ENCODE assay signal across 23 mouse cellular contexts in genomic region chrX:140590142-140590541, GRCm38 (mm10). TPM values are rescaled to one million over a fixed set of nuclear protein-coding genes. Genes with fewer than 3 reads are reported as not detected.
DNase-seq lines count a peak whose midpoint lies in the region; ATAC-seq and TF ChIP-seq lines count a peak whose summit lies in the region.
"Had no signal": no experiment of that assay in that cellular context is flagged by ENCODE, and none has a peak within 500 bp of the region (broad histone marks: within the 10 kb centered on the region; RNA-seq: fewer than 3 reads in every experiment).

No protein-coding gene starts in this region.

- H3K9ac ChIP-seq in midbrain, postnatal 0 days (replicated peaks; ENCODE audit: low read length, poor library complexity, severe bottlenecking) = no peak overlapping the region
- H3K9ac ChIP-seq: forebrain, postnatal 0 days; heart, embryonic 13.5 days; neural tube, embryonic 12.5 days had no signal

- H3K27me3 ChIP-seq in midbrain, postnatal 0 days (ENCODE audit: insufficient read depth, low read length) = peaks cover 15% of the 10 kb centered on the region; the same call in 1 of the 2 replicates
- H3K27me3 ChIP-seq: neural tube, embryonic 12.5 days had no signal

- ATAC-seq in megakaryocyte-erythroid progenitor cell, adult 5-6 weeks (replicated peaks; ENCODE audit: low FRiP score, low TSS enrichment, poor library complexity, severe bottlenecking) = 0 out of 2 replicates have a peak, but pooled peaks have one; percentile 44
- no peak for ATAC-seq in midbrain, postnatal 0 days (ENCODE audit: low FRiP score)
- ATAC-seq: forebrain, postnatal 0 days; intestine, postnatal 0 days had no signal

- 60% methylated on average over 2 of the region's 2 CpGs for WGBS in midbrain, postnatal 0 days

- no peaks in the 10 kb centered on the region for H3K36me3 ChIP-seq in midbrain, postnatal 0 days (ENCODE audit: insufficient read depth, low read length)
- H3K36me3 ChIP-seq: neural tube, embryonic 12.5 days had no signal

- no peaks in the 10 kb centered on the region for H3K4me1 ChIP-seq in midbrain, postnatal 0 days (ENCODE audit: insufficient read depth, low read length)
- H3K4me1 ChIP-seq: heart, embryonic 13.5 days; neural tube, embryonic 12.5 days had no signal

- no peaks in the 10 kb centered on the region for H3K9me3 ChIP-seq in midbrain, postnatal 0 days (ENCODE audit: low read length)
- H3K9me3 ChIP-seq: heart, embryonic 13.5 days; neural tube, embryonic 12.5 days had no signal

- no peak overlapping the region for H3K27ac ChIP-seq in midbrain, postnatal 0 days (ENCODE audit: low read depth, low read length)
- H3K27ac ChIP-seq: heart, embryonic 13.5 days; layer of hippocampus, adult 2 months; neural tube, embryonic 12.5 days had no signal

- H3K4me2 ChIP-seq in midbrain, postnatal 0 days (ENCODE audit: low read depth, low read length, poor library complexity, severe bottlenecking) = no peak overlapping the region
- H3K4me2 ChIP-seq: heart, embryonic 13.5 days; liver, embryonic 11.5 days; neural tube, embryonic 12.5 days had no signal

- DNase-seq in cerebellum, adult 11-12 months = peak; percentile 12
- no peak for DNase-seq in cerebellum, adult 11 months
- peak; percentile 37 for DNase-seq in NIH3T3 (ENCODE audit: low read depth)
- peak; percentile 28 for DNase-seq in cerebellum, adult 9-10 months
- DNase-seq in midbrain, postnatal 0 days (ENCODE audit: low spot score) = no peak
- no peak for DNase-seq in layer of hippocampus, adult 9-11 months
- DNase-seq: forebrain, postnatal 0 days; gastrocnemius, postnatal 14 days; heart, adult 18-20 months; heart, postnatal 14 days; kidney, postnatal 25 days; layer of hippocampus, postnatal 36 days; lung, adult 18-20 months; lung, postnatal 10 days; midbrain, embryonic 14.5 days; retina, postnatal 1 day; right cerebral cortex, postnatal 25 days had no signal

- no peak for TF ChIP-seq CTCF in midbrain, postnatal 0 days (IDR thresholded peaks at IDR 0.05)

- H3K4me3 ChIP-seq in midbrain, postnatal 0 days (ENCODE audit: low read depth, low read length) = no peak overlapping the region
- H3K4me3 ChIP-seq: heart, embryonic 13.5 days; layer of hippocampus, adult 2 months; neural tube, embryonic 12.5 days had no signal

RNA-seq across cellular contexts. Expression of gene Tsc22d3, which starts 10.3 kb away (rescaled TPM):
- total RNA-seq in megakaryocyte-erythroid progenitor cell, adult 5-6 weeks (2014; fragmentation: Nextera tagmentation) = 10.3 and 17.6 TPM in 2 replicates
- total RNA-seq in megakaryocyte-erythroid progenitor cell, adult 5-6 weeks (2017) = 20.5 and 24.5 TPM in 2 replicates
- 104 and 116 TPM in 2 replicates for total RNA-seq in midbrain, postnatal 0 days (2014; rRNA removed)
- polyA plus RNA-seq in midbrain, postnatal 0 days (2015; fragmentation: Nextera tagmentation; extraction: Ambion mirVana) = 105 and 115 TPM in 2 replicates

Comparison
In these comparisons a context has a peak if more than half of its experiments do, and no peak if none do; other contexts are left out.
1. DNase-seq: peak in cerebellum, adult 11-12 months (single experiment), NIH3T3 (single experiment) and cerebellum, adult 9-10 months (single experiment); none in cerebellum, adult 11 months (single experiment), midbrain, postnatal 0 days (single experiment) and layer of hippocampus, adult 9-11 months (single experiment).